Mouse (Mus musculus): ENCODE measurements around the gene Tsga8. TPM values are rescaled to one million over a fixed set of nuclear protein-coding genes. Genes with fewer than 3 reads are reported as not detected.

Gene Tsga8
- total RNA-seq (2021), result not detected
- long read RNA-seq, experiment 1, result 0 reads
- long read RNA-seq, experiment 2, result 0 reads

- no peak for DNase-seq
- intact Hi-C loops (cut with DNase I), result no loop called here
Measured at GRCm38 (mm10) chrX:83487598-83487997, at the start of gene Tsga8. Tsga8 (minus strand) TSS chrX:83487924.

Data from heart, postnatal 14 days (tissue).